Comparison of ENCODE assay signal across 8 mouse cellular contexts in the genomic region with DNA sequence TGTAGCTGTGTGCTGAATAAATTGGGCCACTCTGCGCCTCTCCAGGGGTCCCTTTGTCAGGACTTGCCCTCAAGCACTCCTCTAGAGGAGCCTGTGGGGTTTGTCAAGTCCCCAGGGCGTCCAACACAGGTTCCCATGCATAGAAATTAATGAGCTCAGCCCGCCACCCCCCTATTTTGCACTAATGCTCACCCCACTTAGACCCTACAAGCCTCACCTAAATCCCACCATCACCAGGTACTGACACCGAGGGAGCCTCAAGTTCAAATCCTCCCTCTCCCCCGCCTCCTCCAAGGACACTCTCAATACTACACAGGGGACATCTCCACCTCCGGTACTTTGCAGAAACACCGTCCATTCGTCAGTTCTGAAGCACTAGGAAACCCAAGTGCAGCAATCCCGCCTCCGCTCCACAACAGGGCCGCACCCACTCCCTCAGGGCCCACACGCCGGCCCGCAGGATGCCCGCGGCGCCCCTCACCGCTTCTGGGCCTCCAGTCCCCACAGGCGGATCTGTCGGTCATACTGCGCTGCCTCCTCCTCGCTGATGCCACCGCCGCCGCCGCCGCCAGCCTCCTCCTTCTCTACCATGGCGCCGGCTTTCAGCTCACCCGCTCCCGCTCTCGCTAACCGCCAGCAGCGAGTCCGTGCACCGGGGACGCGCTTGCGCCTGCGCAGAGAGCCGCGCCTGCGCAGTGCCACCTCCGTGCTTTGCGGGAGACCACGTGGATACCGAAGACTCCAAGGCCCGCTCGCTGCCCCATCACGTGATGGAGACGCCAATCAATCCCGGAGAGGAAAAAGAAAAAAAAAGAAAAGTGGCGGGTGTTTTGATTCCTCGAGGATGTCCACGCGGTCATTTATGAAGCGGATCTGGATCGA. TPM values are rescaled to one million over a fixed set of nuclear protein-coding genes. Genes with fewer than 3 reads are reported as not detected.
DNase-seq lines count a peak whose midpoint lies in the region; ATAC-seq and TF ChIP-seq lines count a peak whose summit lies in the region.

A gene (minus strand): TSS at position 647 of the 882 bp plus-strand sequence.

- under 1% methylated on average over 55 of the region's 58 CpGs for WGBS in embryonic facial prominence, embryonic 14.5 days
- 2% methylated on average over 57 of the region's 58 CpGs for WGBS in limb, embryonic 14.5 days
- WGBS in midbrain, postnatal 0 days: under 1% methylated on average over 58 of the region's 58 CpGs

- ATAC-seq in embryonic facial prominence, embryonic 14.5 days (ENCODE audit: low read depth): peak; percentile 96
- peak; percentile 95 for ATAC-seq in limb, embryonic 14.5 days (ENCODE audit: low FRiP score, low read depth)
- peak; percentile 92 for ATAC-seq in midbrain, postnatal 0 days (ENCODE audit: low FRiP score)

- H3K36me3 ChIP-seq in embryonic facial prominence, embryonic 14.5 days (ENCODE audit: control insufficient read depth, insufficient read depth, low read length): peaks cover 11% of the 10 kb centered on the region; the same call in 1 of the 2 replicates
- H3K36me3 ChIP-seq in limb, embryonic 14.5 days (ENCODE audit: control insufficient read depth, insufficient read depth, low read length): 0 out of 2 replicates have a peak, but pooled peaks cover 8% of the 10 kb centered on the region
- H3K36me3 ChIP-seq in midbrain, postnatal 0 days (ENCODE audit: insufficient read depth, low read length): no peaks in the 10 kb centered on the region

- H3K9ac ChIP-seq in embryonic facial prominence, embryonic 14.5 days (ENCODE audit: low read depth, low read length): peak within 1 kb of the TSS; percentile 95
- peak within 1 kb of the TSS; percentile 93 for H3K9ac ChIP-seq in limb, embryonic 14.5 days (ENCODE audit: low read depth, low read length, severe bottlenecking)
- H3K9ac ChIP-seq in midbrain, postnatal 0 days (replicated peaks; ENCODE audit: low read length, poor library complexity, severe bottlenecking): peak within 1 kb of the TSS; percentile 87

- H3K4me3 ChIP-seq in embryonic facial prominence, embryonic 14.5 days (ENCODE audit: low read depth, low read length): peak within 1 kb of the TSS; percentile 92
- peak within 1 kb of the TSS; percentile 96 for H3K4me3 ChIP-seq in limb, embryonic 14.5 days (replicated peaks; ENCODE audit: low read length)
- peak within 1 kb of the TSS; percentile 81 for H3K4me3 ChIP-seq in midbrain, postnatal 0 days (ENCODE audit: low read depth, low read length)

- DNase-seq in 3T3-L1 (ENCODE audit: low read depth, low spot score): peak; percentile 91
- DNase-seq in adrenal gland, postnatal 4 days (ENCODE audit: low spot score in 2 of 2): peak; percentile 92 to 93
- DNase-seq in embryonic facial prominence, embryonic 14.5 days (ENCODE audit: low spot score): peak; percentile 98
- peak; percentile 97 for DNase-seq in heart, adult 8-10 months (ENCODE audit: low spot score)
- DNase-seq in kidney, adult 9 months: peak; percentile 98
- peak; percentile 96 for DNase-seq in limb, embryonic 14.5 days (ENCODE audit: low spot score)
- DNase-seq in midbrain, postnatal 0 days (ENCODE audit: low spot score): peak; percentile 98
- peak; percentile 91 to 93 for DNase-seq in spleen, postnatal 14 days (ENCODE audit: low spot score in 2 of 2)

- peak within 1 kb of the TSS; percentile 77 for H3K27ac ChIP-seq in embryonic facial prominence, embryonic 14.5 days (replicated peaks; ENCODE audit: low read depth, low read length)
- H3K27ac ChIP-seq in limb, embryonic 14.5 days (replicated peaks; ENCODE audit: low read depth, low read length): peak within 1 kb of the TSS; percentile 71
- peak within 1 kb of the TSS; percentile 76 for H3K27ac ChIP-seq in midbrain, postnatal 0 days (ENCODE audit: low read depth, low read length)

- peaks cover 11% of the 10 kb centered on the region for H3K4me1 ChIP-seq in embryonic facial prominence, embryonic 14.5 days (ENCODE audit: control insufficient read depth, insufficient read depth, low read length)
- H3K4me1 ChIP-seq in limb, embryonic 14.5 days (ENCODE audit: control insufficient read depth, insufficient read depth, low read length): peaks cover 16% of the 10 kb centered on the region
- no peaks in the 10 kb centered on the region for H3K4me1 ChIP-seq in midbrain, postnatal 0 days (ENCODE audit: insufficient read depth, low read length)

- H3K27me3 ChIP-seq in embryonic facial prominence, embryonic 14.5 days (replicated peaks; ENCODE audit: control insufficient read depth, insufficient read depth, low read length): no peaks in the 10 kb centered on the region
- H3K27me3 ChIP-seq in limb, embryonic 14.5 days (ENCODE audit: control insufficient read depth, insufficient read depth, low read length): no peaks in the 10 kb centered on the region
- H3K27me3 ChIP-seq in midbrain, postnatal 0 days (ENCODE audit: insufficient read depth, low read length): no peaks in the 10 kb centered on the region

- peak; percentile 87; the same call in 1 of the 2 replicates for TF ChIP-seq POLR2A in limb, embryonic 14.5 days (IDR thresholded peaks at IDR 0.05; ENCODE audit: borderline replicate concordance, extremely low read depth, insufficient read depth, insufficient read length)

- H3K4me2 ChIP-seq in embryonic facial prominence, embryonic 14.5 days (ENCODE audit: low read depth, low read length): peak within 1 kb of the TSS; percentile 70
- peak within 1 kb of the TSS; percentile 90 for H3K4me2 ChIP-seq in limb, embryonic 14.5 days (replicated peaks; ENCODE audit: low read depth, low read length, severe bottlenecking)
- H3K4me2 ChIP-seq in midbrain, postnatal 0 days (ENCODE audit: low read depth, low read length, poor library complexity, severe bottlenecking): peak within 1 kb of the TSS; percentile 53

- TF ChIP-seq CTCF in midbrain, postnatal 0 days (IDR thresholded peaks at IDR 0.05): no peak

- H3K9me3 ChIP-seq in embryonic facial prominence, embryonic 14.5 days (ENCODE audit: control insufficient read depth, low read length): no peaks in the 10 kb centered on the region
- H3K9me3 ChIP-seq in limb, embryonic 14.5 days (ENCODE audit: control insufficient read depth, low read length): no peaks in the 10 kb centered on the region
- no peaks in the 10 kb centered on the region for H3K9me3 ChIP-seq in midbrain, postnatal 0 days (ENCODE audit: low read length)

RNA-seq across cellular contexts. Expression of the gene that starts here (rescaled TPM):
- 100 to 1,000 TPM; 100 to 101 TPM for total RNA-seq in adrenal gland, postnatal 4 days (2021)
- polyA plus RNA-seq in embryonic facial prominence, embryonic 14.5 days (2014; fragmentation: Nextera tagmentation; extraction: Ambion mirVana): 232 and 287 TPM in 2 replicates
- 10 to 100 TPM; 31.6 to 38.8 (median 36.1) TPM for total RNA-seq in heart, adult 8-10 months (2022)
- 143 and 172 TPM in 2 replicates for polyA plus RNA-seq in limb, embryonic 14.5 days (2012; rRNA removed)
- polyA plus RNA-seq in limb, embryonic 14.5 days (2014; fragmentation: Nextera tagmentation; extraction: Ambion mirVana): 273 and 289 TPM in 2 replicates
- 84.6 and 98.2 TPM in 2 replicates for total RNA-seq in midbrain, postnatal 0 days (2014; rRNA removed)
- 195 and 199 TPM in 2 replicates for polyA plus RNA-seq in midbrain, postnatal 0 days (2015; fragmentation: Nextera tagmentation; extraction: Ambion mirVana)

Comparison
In these comparisons a context has a peak if more than half of its experiments do, and no peak if none do; other contexts are left out.
1. Peak in every context shown above with its lines: DNase-seq, ATAC-seq, H3K4me3 ChIP-seq and H3K27ac ChIP-seq.